23 mouse cellular contexts compared by ENCODE assay signal in genomic region chr2:131326044-131326443, GRCm38 (mm10). TPM values are rescaled to one million over a fixed set of nuclear protein-coding genes. Genes with fewer than 3 reads are reported as not detected.
A peak's percentile ranks its signal among the peaks of the same experiment; 100 is the strongest.
DNase-seq lines count a peak whose midpoint lies in the region; ATAC-seq and TF ChIP-seq lines count a peak whose summit lies in the region.
"Had no signal": no experiment of that assay in that cellular context is flagged by ENCODE, and none has a peak within 500 bp of the region (broad histone marks: within the 10 kb centered on the region; RNA-seq: fewer than 3 reads in every experiment).

No protein-coding gene starts in this region.

- TF ChIP-seq RAD21 in MEL (IDR thresholded peaks at IDR 0.05; ENCODE audit: low read depth, low read length), result no peak

- no peak for DNase-seq in liver, postnatal 0 days
- peak; percentile 28 for DNase-seq in MEL (ENCODE audit: low read depth, low spot score)
- no peak for DNase-seq in urinary bladder, postnatal 14 days (ENCODE audit: low spot score)
- DNase-seq in heart, postnatal 36 days, result no peak
- DNase-seq in retina, postnatal 1 day, result no peak
- DNase-seq: adrenal gland, postnatal 14 days; B cell, adult 2 months; cerebellum, adult 11 months; cerebellum, adult 8-10 months; cerebellum, postnatal 14 days; forebrain, postnatal 0 days; gastrocnemius, postnatal 14 days; heart, postnatal 14 days had no signal

- no peaks in the 10 kb centered on the region for H3K79me2 ChIP-seq in MEL (ENCODE audit: control insufficient read depth, insufficient read depth, low read length, poor library complexity)

- H3K36me3 ChIP-seq in liver, postnatal 0 days (replicated peaks; ENCODE audit: insufficient read depth, low read length), result no peaks in the 10 kb centered on the region
- H3K36me3 ChIP-seq in liver, embryonic 12.5 days, result no peaks in the 10 kb centered on the region
- H3K36me3 ChIP-seq in MEL (ENCODE audit: control insufficient read depth in 1 of 2, insufficient read depth in 2 of 2, low read length in 2 of 2), result peaks cover 0 to 14% of the 10 kb centered on the region in 2 experiments; a peak in 2 of 4 replicates
- H3K36me3 ChIP-seq: forebrain, embryonic 12.5 days; G1E; heart, embryonic 15.5 days; hindbrain, embryonic 10.5 days had no signal

- H3K4me2 ChIP-seq in liver, postnatal 0 days (ENCODE audit: low read depth, low read length), result peak overlapping the region; percentile 3; the same call in 1 of the 2 replicates
- H3K4me2 ChIP-seq in liver, embryonic 12.5 days, result no peak overlapping the region
- H3K4me2 ChIP-seq: embryonic facial prominence, embryonic 13.5 days; forebrain, embryonic 12.5 days; heart, embryonic 15.5 days; hindbrain, embryonic 14.5 days had no signal

- H3K27me3 ChIP-seq in liver, postnatal 0 days (ENCODE audit: insufficient read depth, low read length), result no peaks in the 10 kb centered on the region
- H3K27me3 ChIP-seq in liver, embryonic 12.5 days (replicated peaks), result no peaks in the 10 kb centered on the region
- no peaks in the 10 kb centered on the region for H3K27me3 ChIP-seq in MEL (ENCODE audit: control insufficient read depth in 1 of 2, insufficient read depth in 2 of 2, low read length in 2 of 2)
- H3K27me3 ChIP-seq: embryonic facial prominence, embryonic 13.5 days; forebrain, embryonic 12.5 days; heart, embryonic 15.5 days had no signal

- H3K4me1 ChIP-seq in liver, postnatal 0 days (ENCODE audit: insufficient read depth), result no peaks in the 10 kb centered on the region
- peaks cover 13% of the 10 kb centered on the region for H3K4me1 ChIP-seq in liver, embryonic 12.5 days
- peaks cover 8 to 15% of the 10 kb centered on the region in 2 experiments for H3K4me1 ChIP-seq in MEL (ENCODE audit: control insufficient read depth in 1 of 2, insufficient read depth in 2 of 2, low read length in 2 of 2)
- H3K4me1 ChIP-seq in bone marrow, adult 2 months (ENCODE audit: control insufficient read depth, insufficient read depth, low read length), result peaks cover 1% of the 10 kb centered on the region
- H3K4me1 ChIP-seq: forebrain, embryonic 12.5 days; hindbrain, embryonic 10.5 days had no signal

- H3K9ac ChIP-seq in liver, postnatal 0 days (replicated peaks), result no peak overlapping the region
- H3K9ac ChIP-seq in liver, embryonic 12.5 days, result no peak overlapping the region
- H3K9ac ChIP-seq in MEL (ENCODE audit: control insufficient read depth, low read depth, low read length, poor library complexity, severe bottlenecking), result no peak overlapping the region
- H3K9ac ChIP-seq: embryonic facial prominence, embryonic 13.5 days; forebrain, embryonic 12.5 days; forebrain, postnatal 0 days; heart, embryonic 15.5 days; hindbrain, embryonic 14.5 days had no signal

- H3K4me3 ChIP-seq in liver, postnatal 0 days (ENCODE audit: low read depth, low read length), result no peak overlapping the region
- H3K4me3 ChIP-seq in liver, embryonic 12.5 days, result no peak overlapping the region
- no peak overlapping the region for H3K4me3 ChIP-seq in MEL (ENCODE audit: control insufficient read depth in 1 of 2, insufficient read depth in 1 of 2, low read depth in 2 of 2, low read length in 2 of 2)
- no peak overlapping the region for H3K4me3 ChIP-seq in bone marrow, adult 2 months (replicated peaks; ENCODE audit: control insufficient read depth, low read depth, low read length)
- H3K4me3 ChIP-seq: embryonic facial prominence, embryonic 13.5 days; forebrain, embryonic 12.5 days; heart, embryonic 15.5 days; hindbrain, embryonic 10.5 days had no signal

- peak overlapping the region; percentile 41; the same call in 1 of the 2 replicates for H3K27ac ChIP-seq in liver, postnatal 0 days (ENCODE audit: low read depth)
- H3K27ac ChIP-seq in liver, embryonic 12.5 days, result no peak overlapping the region
- H3K27ac ChIP-seq in MEL (ENCODE audit: control insufficient read depth, low read depth, low read length), result no peak overlapping the region
- peak overlapping the region; percentile 34; the same call in 1 of the 2 replicates for H3K27ac ChIP-seq in bone marrow, adult 2 months (ENCODE audit: control insufficient read depth, insufficient read depth, low read depth, low read length, poor library complexity)
- H3K27ac ChIP-seq: embryonic facial prominence, embryonic 13.5 days; forebrain, embryonic 12.5 days; heart, embryonic 15.5 days; hindbrain, embryonic 10.5 days; hindbrain, embryonic 14.5 days had no signal

- no peak for TF ChIP-seq CTCF in liver, postnatal 0 days (IDR thresholded peaks at IDR 0.05; ENCODE audit: low read depth)
- TF ChIP-seq CTCF in MEL (IDR thresholded peaks at IDR 0.05 in 2 of 3, conservative IDR thresholded peaks at IDR 0.05 in 1 of 3; ENCODE audit: control insufficient read depth in 1 of 3, insufficient read depth in 1 of 3, low read depth in 2 of 3, low read length in 3 of 3, poor library complexity in 1 of 3, severe bottlenecking in 1 of 3), result no peak
- TF ChIP-seq CTCF in bone marrow, adult 2 months (IDR thresholded peaks at IDR 0.05; ENCODE audit: control insufficient read depth, insufficient read depth, low read length), result no peak

- no peak for ATAC-seq in liver, postnatal 0 days
- no peak for ATAC-seq in liver, embryonic 12.5 days
- peak; percentile 71 for ATAC-seq in megakaryocyte, adult 5-6 weeks (ENCODE audit: poor library complexity, severe bottlenecking)
- ATAC-seq: CD4-positive, CD25-positive, alpha-beta regulatory T cell, adult 4 months; forebrain, postnatal 0 days had no signal

- WGBS in liver, postnatal 0 days (ENCODE audit: insufficient replicate concordance), result 34% methylated on average over 3 of the region's 3 CpGs
- 32% methylated on average over 3 of the region's 3 CpGs for WGBS in liver, embryonic 12.5 days (ENCODE audit: insufficient replicate concordance)
- WGBS in bone marrow, adult 2 months, result 13% methylated on average over 3 of the region's 3 CpGs

- H3K9me3 ChIP-seq in liver, postnatal 0 days (ENCODE audit: low read length), result no peaks in the 10 kb centered on the region
- no peaks in the 10 kb centered on the region for H3K9me3 ChIP-seq in liver, embryonic 12.5 days (replicated peaks)
- no peaks in the 10 kb centered on the region for H3K9me3 ChIP-seq in MEL (replicated peaks; ENCODE audit: insufficient read depth, low read length)
- H3K9me3 ChIP-seq: embryonic facial prominence, embryonic 13.5 days; forebrain, embryonic 12.5 days; G1E; heart, embryonic 15.5 days; hindbrain, embryonic 10.5 days had no signal

- no peak for TF ChIP-seq EP300 in liver, postnatal 0 days (IDR thresholded peaks at IDR 0.05; ENCODE audit: low read depth)
- no peak for TF ChIP-seq EP300 in MEL (IDR thresholded peaks at IDR 0.05; ENCODE audit: low read depth in 1 of 2, low read length in 2 of 2)

- intact Hi-C loops in heart, postnatal 36 days (cut with DNase I), result no loop called here

- no peak for TF ChIP-seq POLR2A in MEL (IDR thresholded peaks at IDR 0.05; ENCODE audit: control insufficient read depth in 1 of 2, insufficient read depth in 1 of 2, low read depth in 1 of 2, low read length in 2 of 2, poor library complexity in 1 of 2)
- no peak for TF ChIP-seq POLR2A in bone marrow, adult 2 months (IDR thresholded peaks at IDR 0.05; ENCODE audit: borderline replicate concordance, control insufficient read depth, low read depth, low read length)

TF ChIP-seq in MEL, 35 proteins besides CTCF, POLR2A, EP300 and RAD21:
- TF ChIP-seq ELF1 (IDR thresholded peaks at IDR 0.05; ENCODE audit: low read depth, low read length) (no peak), GATA1 (IDR thresholded peaks at IDR 0.05; ENCODE audit: low read depth, low read length) (0 out of 2 replicates have a peak, but pooled peaks have one; percentile 23)

RNA-seq across cellular contexts. Expression of gene Rnf24, which starts 26.6 kb away (rescaled TPM):
- polyA plus RNA-seq in liver, postnatal 0 days (2015; fragmentation: Nextera tagmentation; extraction: Ambion mirVana), result 0.50 and 0.94 TPM in 2 replicates
- 0.57 and 0.72 TPM in 2 replicates for polyA plus RNA-seq in liver, embryonic 12.5 days (2016; fragmentation: Nextera tagmentation; extraction: Ambion mirVana)
- total RNA-seq in MEL (2012; rRNA removed), result 0.73 and 0.78 TPM in 2 replicates
- 1 to 10 TPM in 1 of 2 experiments, not detected in 1; 2.9 TPM for polyA plus RNA-seq in MEL (2012; ENCODE audit: insufficient read depth in 1 of 2, insufficient read length in 2 of 2, low read depth in 1 of 2, low replicate concordance in 2 of 2, missing spikeins in 1 of 2)
- polyA plus RNA-seq in bone marrow, adult 2 months (2011; ENCODE audit: insufficient read depth, insufficient read length, low replicate concordance, missing spikeins), result 0.56 and 2.0 TPM in 2 replicates
- total RNA-seq in megakaryocyte, adult 5-6 weeks (2015), result 3.6 and 4.0 TPM in 2 replicates
- 1.8 and 3.9 TPM in 2 replicates for total RNA-seq in megakaryocyte, adult 5-6 weeks (2017)
- 1 to 10 TPM; 2.9 to 3.2 TPM for total RNA-seq in heart, postnatal 36 days (2021)

Comparison
In these comparisons a context has a peak if more than half of its experiments do, and no peak if none do; other contexts are left out.
1. H3K27ac ChIP-seq: peak in liver, postnatal 0 days (single experiment) and bone marrow, adult 2 months (single experiment); none in liver, embryonic 12.5 days (single experiment) and MEL (single experiment).